Mouse (Mus musculus): Measurements from ENCODE around the gene Pax6. TPM values are rescaled to one million over a fixed set of nuclear protein-coding genes. Genes with fewer than 3 reads are reported as not detected.

The Pax6 gene
- polyA plus RNA-seq, 1 experiment from 2014 or later: 13.0 TPM

DNA sequence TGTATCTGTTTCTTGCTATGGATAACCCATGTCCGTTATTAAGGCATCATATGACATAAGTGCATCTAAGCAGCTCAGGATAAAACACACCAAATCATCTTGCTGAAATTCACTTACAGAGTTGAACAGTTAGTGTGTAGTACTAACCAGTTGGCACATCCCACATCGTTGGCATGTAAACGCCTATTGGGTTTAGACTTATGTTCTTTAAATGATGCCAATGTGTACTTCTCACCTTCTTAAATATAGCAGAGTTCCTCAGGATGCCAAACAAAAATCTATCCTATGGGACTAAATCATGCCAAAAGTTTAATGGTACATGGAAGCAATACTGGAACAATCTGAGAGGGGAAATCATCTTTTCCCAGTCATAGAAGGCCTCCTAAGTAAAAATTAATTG lies 62.0 kb downstream of the Pax6 start:
- H3K4me3 ChIP-seq: no peak overlapping the region

DNA sequence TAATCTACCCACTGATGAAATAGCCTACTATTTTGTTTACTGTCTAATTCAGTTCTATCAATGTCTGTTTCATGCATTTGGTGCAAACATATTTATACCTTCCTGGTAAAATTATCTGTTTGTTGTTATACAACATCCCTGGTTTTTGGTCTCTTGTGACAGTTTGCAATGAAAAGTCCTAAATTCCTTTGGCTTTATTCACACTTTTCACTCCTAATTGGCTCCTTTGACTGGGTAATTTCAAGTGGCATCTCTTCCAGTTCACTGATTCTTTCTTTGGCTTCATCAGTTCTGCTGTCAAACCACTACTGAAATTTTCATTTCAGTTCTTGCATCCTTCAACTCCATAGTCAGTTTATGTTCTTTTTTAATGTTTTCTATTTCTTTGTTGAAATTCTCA lies 67.5 kb downstream of the Pax6 start:
- Histone ChIP-seq H3K36me3 (replicated peaks) (no peaks in the 10 kb centered on the region), H3K9me3 (no peaks in the 10 kb centered on the region), H3K4me1 (no peaks in the 10 kb centered on the region), H3K27me3 (replicated peaks; ENCODE audit: low read depth, poor library complexity, severe bottlenecking) (no peaks in the 10 kb centered on the region), H3K27ac (replicated peaks) (no peak overlapping the region), H3K4me3 (no peak overlapping the region)
- no peak for DNase-seq (ENCODE audit: low spot score)

More for the DNA sequence above, 62.0 kb downstream of the Pax6 start:
- Histone ChIP-seq H3K27ac (replicated peaks) (no peak overlapping the region), H3K36me3 (replicated peaks) (no peaks in the 10 kb centered on the region), H3K27me3 (replicated peaks; ENCODE audit: low read depth, poor library complexity, severe bottlenecking) (no peaks in the 10 kb centered on the region), H3K4me1 (no peaks in the 10 kb centered on the region), H3K9me3 (no peaks in the 10 kb centered on the region)
- no peak for DNase-seq (ENCODE audit: low spot score)
- WGBS: 93% methylated on average over 3 of the region's 3 CpGs

GRCm38 (mm10) chr2:105746896-105747295 lies 78.2 kb downstream of the Pax6 start:
- WGBS: 89% methylated on average over 7 of the region's 7 CpGs
- DNase-seq (ENCODE audit: low spot score): no peak
- Histone ChIP-seq H3K9me3 (no peaks in the 10 kb centered on the region), H3K4me1 (no peaks in the 10 kb centered on the region), H3K27ac (replicated peaks) (no peak overlapping the region), H3K4me3 (no peak overlapping the region), H3K27me3 (replicated peaks; ENCODE audit: low read depth, poor library complexity, severe bottlenecking) (no peaks in the 10 kb centered on the region), H3K36me3 (replicated peaks) (no peaks in the 10 kb centered on the region)

Other genes starting within 250 kb of the Pax6 start
- 52.6 and 61.8 TPM in 2 replicates for gene Elp4, start 235.7 kb downstream of the Pax6 start, polyA plus RNA-seq (2016; fragmentation: Nextera tagmentation; extraction: Ambion mirVana)
- gene Immp1l, start 235.7 kb downstream of the Pax6 start, polyA plus RNA-seq (2016; fragmentation: Nextera tagmentation; extraction: Ambion mirVana): 124 and 133 TPM in 2 replicates

All from embryonic facial prominence, embryonic 10.5 days (tissue).